Mouse (Mus musculus) liver, embryonic 14.5 days (tissue): ENCODE results near the gene Igfbp2.

Source experiments
- CTCF ChIP-seq: IDR thresholded peaks from 2 replicates; pipeline ENCODE4 v1.5.1; 2016; ENCODE audit warnings: antibody characterized with exemption, low read depth, control low read depth
- EP300 ChIP-seq: IDR thresholded peaks from 2 replicates; pipeline ENCODE4 v1.6.1; 2016; ENCODE audit warnings: antibody characterized with exemption, low read depth

GRCm38 (mm10) chr1:72815184-72815583 lies 9.1 kb upstream of the Igfbp2 start:
- no peak for TF ChIP-seq CTCF
- no peak for TF ChIP-seq EP300
